Mouse (Mus musculus) monocyte, adult 5-6 weeks (primary cell): ENCODE results near the gene Krtap11-1. TPM values are rescaled to one million over a fixed set of nuclear protein-coding genes. Genes with fewer than 3 reads are reported as not detected.

Source experiments
- ATAC-seq: fragments of 153-309, 156-312 bp; replicated peaks from 2 replicates; pipeline ENCODE4 v1.8.0; 2017; ENCODE audit warnings: mild to moderate bottlenecking; ENCODE audit not compliant: low TSS enrichment, insufficient number of reproducible peaks, severe bottlenecking, poor library complexity, low FRiP score
- total RNA-seq: library from RNA; stranded (forward); fragments of 200-1000, 200-491, 200-594 nt; gene quantifications from 3 replicates; pipeline ENCODE4 v1.2.3, GENCODE M21; 2017

Gene Krtap11-1
- total RNA-seq, 1 experiment from 2014 or later: not detected

- ATAC-seq: no peak
These were observed 50.4 kb downstream of the Krtap11-1 start for GRCm38 (mm10) chr16:89520555-89520954.

Other genes with a start within 250 kb of the Krtap11-1 start
- not detected in 3 replicates for gene Krtap21-1, start 167.3 kb downstream of the Krtap11-1 start, total RNA-seq
- not detected in 3 replicates for gene Krtap6-2, start 151.1 kb downstream of the Krtap11-1 start, total RNA-seq
- not detected in 3 replicates for gene Krtap8-1, start 83.2 kb downstream of the Krtap11-1 start, total RNA-seq
- not detected in 3 replicates for gene Krtap7-1, start 62.9 kb downstream of the Krtap11-1 start, total RNA-seq